Mouse (Mus musculus): ENCODE measurements around the gene Ibsp.

The Ibsp gene

GRCm38 (mm10) chr5:104298994-104299393 is at the start of gene Ibsp:
Gene Ibsp, plus strand, starts transcription at chr5:104299171.
- no peak for DNase-seq (ENCODE audit: low read depth, low spot score)

GRCm38 (mm10) chr5:104251811-104252210 is 47.2 kb upstream of the Ibsp start:
- DNase-seq (ENCODE audit: low read depth, low spot score): no peak

DNA sequence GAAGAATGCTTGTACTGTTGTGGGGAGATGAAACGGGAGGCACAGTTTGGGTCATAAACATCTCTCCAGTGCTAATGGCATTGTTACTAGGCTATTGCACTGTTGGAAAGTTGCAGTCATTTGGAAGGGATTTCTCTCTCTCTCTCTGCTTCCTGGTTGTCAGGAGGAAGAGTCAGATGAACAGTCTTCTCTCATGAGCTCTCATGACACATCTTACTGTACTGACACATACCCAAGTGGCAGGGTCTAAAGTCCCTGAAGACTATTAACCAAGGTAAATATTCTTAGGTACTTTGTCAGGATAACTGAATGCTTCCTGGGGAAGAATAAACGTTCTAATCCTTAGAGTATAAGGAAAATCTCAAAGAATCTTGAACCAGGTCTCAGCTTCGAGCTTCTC is 42.4 kb upstream of the Ibsp start:
- no peak for DNase-seq (ENCODE audit: low read depth, low spot score)

DNA sequence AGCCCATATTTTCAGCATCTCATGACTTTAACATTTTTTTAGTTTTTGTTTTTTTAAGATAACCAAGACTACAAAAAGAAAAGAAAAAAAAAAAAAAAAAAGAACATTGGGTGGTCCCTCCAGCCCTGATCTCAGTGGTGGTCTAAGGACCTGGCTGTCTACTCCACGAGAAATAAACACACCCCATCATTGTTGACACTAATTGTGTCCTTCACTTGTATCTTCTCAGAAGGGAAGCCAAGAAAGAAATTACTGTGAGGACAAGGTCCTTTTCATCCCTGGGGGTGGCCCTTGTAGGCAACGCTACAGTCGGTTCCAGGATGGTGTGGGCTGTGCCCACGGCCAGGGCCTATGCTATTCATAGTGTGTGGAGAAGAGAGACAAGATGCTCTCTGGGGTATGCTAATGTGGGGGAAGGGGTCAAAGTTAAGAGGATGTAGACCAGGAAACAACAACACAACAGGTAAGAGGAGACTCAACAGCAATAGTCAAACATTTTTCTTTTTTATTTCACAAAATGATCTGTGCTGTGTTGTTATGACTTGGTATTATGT is 37.0 kb upstream of the Ibsp start:
- no peak for DNase-seq (ENCODE audit: low read depth, low spot score)

DNA sequence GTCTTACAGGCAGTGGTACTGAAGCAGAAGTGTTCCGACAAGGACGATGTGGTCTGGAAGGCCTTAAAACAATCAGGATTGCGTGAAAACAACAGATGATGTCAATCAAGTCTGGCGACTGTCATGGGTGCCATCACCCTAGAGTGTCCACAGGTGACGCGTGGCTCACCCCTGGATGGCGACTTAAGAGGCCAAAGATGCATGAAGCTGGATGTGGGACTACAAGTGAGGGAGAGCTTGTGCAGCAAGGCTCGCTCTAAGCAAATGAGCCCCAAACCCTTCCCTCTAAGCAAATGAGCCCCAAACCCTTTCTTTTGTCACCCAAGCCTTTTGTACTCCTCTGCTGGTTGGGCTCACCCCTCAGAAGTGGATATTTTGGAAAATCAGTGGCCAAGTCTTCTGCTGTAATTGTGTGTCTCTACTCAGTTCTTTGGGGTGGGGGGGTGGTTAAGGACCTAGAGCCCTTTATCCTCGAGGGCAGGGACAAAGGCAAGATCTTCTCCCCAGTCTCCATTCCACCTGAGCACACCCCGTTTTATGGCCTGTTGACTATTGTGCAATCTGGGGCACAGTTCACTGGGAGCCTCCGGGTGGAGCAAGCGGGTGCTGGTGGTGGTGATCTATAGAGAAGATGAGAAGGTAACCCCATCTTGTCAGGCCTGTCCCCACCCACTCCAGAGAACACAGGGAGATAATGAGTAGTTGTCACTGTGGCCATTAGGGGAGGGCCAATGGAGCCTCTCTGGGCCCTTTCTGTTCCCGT is 35.8 kb upstream of the Ibsp start:
- no peak for DNase-seq (ENCODE audit: low read depth, low spot score)

DNA sequence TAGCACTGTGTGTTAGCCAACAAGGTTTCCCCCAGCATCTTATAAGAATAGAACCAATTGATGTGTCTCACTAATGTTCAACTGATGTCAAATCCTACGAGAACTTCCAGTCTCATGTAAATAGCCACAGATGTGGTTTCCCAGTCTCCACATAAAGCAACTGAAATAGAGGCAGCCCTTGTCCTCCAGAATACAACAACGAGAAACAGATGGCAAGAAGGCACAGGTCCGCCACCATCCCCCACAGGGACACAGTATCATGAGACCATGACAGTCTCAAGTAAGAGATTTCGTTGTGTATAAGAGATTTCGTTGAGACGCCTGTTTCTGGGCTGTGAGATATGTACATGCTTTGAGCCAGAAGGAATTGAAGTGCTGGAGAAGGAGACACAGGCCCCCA is 4.8 kb upstream of the Ibsp start:
- DNase-seq (ENCODE audit: low read depth, low spot score): peak; percentile 30

DNA sequence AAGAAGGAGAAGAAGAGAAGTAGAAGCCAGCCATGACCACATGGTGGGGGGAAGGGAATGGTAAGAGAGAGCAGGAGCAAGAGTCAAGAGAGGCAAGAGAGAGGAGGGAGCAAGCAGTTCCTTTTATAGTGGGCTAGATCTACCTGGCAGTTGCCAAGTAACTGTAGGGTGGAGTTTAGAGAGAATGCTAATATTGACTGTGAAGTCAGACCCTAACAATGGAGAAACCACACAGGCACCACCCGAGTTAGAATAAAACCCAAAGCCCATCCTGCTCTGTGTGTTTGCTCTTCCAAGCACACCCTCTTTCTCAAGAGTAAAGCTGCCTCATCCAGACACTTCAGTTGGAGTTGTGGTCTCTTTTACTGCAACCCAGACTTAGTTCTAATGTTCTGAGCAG is 15.1 kb downstream of the Ibsp start:
- DNase-seq (ENCODE audit: low read depth, low spot score): no peak

- DNase-seq (ENCODE audit: low read depth, low spot score): no peak
These were observed 26.1 kb downstream of the Ibsp start, which contains the start of gene Mepe for GRCm38 (mm10) chr5:104325029-104325428. Gene Mepe, plus strand, starts transcription at chr5:104325329.

GRCm38 (mm10) chr5:104326884-104327283 is 27.9 kb downstream of the Ibsp start:
- no peak for DNase-seq (ENCODE audit: low read depth, low spot score)

- no peak for DNase-seq (ENCODE audit: low read depth, low spot score)
These were observed 28.4 kb downstream of the Ibsp start for GRCm38 (mm10) chr5:104327389-104327788.

DNA sequence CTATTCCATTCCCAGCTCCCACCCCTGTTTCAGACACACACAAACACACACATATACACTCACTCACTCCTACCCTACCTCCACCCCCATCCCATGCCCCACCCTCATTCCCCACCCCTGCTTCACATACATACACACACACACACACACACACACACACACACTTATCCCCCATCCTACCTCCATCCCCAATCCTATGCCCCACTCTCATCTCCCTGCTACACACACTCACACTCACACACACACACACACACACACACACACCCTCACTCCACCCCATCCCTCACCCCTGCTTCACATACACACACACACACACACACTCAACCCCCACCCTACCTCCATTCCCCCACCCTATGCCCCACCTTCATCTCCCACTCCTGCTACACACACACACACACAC is 28.9 kb downstream of the Ibsp start:
- no peak for DNase-seq (ENCODE audit: low read depth, low spot score)

- DNase-seq (ENCODE audit: low read depth, low spot score): no peak
These were observed 29.4 kb downstream of the Ibsp start for GRCm38 (mm10) chr5:104328317-104328850.

DNA sequence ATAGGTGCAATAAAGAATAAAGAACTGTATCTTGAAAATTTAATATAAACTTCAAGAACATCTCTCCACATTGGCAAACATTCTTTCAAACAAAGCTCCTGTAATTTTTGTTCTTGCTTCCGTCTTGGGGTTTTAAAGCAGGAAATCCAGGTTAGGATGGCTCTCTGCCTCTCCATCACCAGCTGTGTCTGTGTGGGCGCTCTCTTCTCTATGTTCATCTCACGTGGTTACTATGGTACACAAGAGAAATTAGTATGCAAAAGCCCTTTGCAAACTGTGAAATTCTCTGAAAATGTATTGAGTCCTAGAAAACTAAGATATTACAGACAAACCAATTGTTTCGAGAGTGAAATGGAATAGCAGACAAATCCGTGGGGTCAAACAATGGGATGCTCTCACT is 30.4 kb downstream of the Ibsp start:
- no peak for DNase-seq (ENCODE audit: low read depth, low spot score)

GRCm38 (mm10) chr5:104330088-104330487 is 31.1 kb downstream of the Ibsp start:
- DNase-seq (ENCODE audit: low read depth, low spot score): no peak

- DNase-seq (ENCODE audit: low read depth, low spot score): no peak
These were observed 33.3 kb downstream of the Ibsp start for GRCm38 (mm10) chr5:104332296-104332695.

DNA sequence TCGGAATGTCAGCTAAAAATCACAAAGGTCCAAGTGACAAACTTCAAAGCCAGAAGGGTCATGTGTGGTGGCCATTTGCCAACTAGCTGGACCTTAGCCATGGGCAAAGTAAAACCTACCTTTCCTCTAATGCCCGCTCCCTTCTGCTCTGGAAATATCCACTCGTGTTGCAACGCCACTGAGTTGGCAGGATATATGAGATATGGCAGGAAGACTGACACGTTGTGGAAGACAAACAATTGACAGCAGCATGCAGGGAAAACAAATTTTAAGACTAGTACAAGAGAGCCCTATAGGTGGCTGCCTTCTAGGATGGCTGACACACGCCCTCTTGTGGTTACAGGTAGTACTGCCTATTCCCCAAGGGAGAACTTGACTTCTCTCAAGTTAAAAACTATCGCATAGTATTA is 34.3 kb downstream of the Ibsp start:
- DNase-seq (ENCODE audit: low read depth, low spot score): peak; percentile 69

DNA sequence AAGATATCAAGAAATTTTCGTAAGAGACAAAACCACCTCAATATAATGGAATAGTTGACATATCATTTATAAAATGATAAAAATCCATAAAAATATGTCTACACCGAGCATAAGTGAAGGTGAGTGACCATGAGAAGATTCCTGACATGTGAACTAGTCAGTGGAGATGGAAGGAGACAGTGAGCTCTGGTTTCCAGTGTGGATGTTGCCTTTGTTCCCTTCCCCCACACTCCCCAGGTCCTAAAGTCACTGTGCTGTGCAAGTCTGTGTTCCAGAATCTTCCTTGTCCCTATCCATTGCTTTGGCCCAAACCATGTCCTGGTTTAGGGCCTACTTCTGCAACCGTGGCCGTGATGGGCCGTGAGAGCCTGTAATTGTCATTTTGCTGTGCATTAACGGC is 34.7 kb downstream of the Ibsp start:
- DNase-seq (ENCODE audit: low read depth, low spot score): no peak

DNA sequence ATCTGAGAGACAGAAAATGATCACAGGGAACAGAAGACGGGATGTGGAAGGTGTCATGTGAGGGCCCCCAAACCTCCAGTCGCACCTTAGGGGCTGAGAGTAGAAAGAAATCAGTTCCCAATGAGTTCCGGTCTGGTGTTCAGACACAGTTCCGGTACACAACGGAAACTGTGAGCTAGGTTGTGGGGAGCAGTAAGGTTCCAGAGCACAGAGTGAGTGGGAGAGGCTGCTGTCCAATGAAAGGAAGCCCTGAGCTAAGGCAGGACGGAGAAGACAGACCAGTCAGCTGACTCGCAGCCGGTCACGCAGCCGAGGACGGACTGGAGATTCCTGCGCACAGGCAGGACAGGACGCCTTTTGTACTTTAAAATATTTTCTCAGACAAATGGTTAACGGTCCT is 35.5 kb downstream of the Ibsp start:
- no peak for DNase-seq (ENCODE audit: low read depth, low spot score)

- no peak for DNase-seq (ENCODE audit: low read depth, low spot score)
These were observed 37.0 kb downstream of the Ibsp start for GRCm38 (mm10) chr5:104335962-104336361.

DNA sequence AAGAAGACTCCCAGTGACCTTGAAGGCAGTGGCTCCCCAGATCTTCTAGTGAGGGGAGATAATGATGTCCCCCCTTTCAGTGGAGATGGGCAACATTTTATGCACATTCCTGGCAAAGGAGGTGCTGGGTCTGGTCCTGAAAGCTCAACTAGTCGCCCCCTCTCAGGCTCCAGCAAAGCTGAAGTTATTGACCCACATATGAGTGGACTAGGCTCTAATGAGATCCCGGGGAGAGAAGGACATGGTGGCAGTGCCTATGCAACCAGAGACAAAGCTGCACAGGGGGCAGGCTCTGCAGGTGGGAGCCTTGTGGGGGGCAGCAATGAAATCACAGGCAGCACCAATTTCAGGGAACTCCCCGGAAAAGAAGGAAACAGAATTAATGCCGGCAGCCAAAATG is 38.5 kb downstream of the Ibsp start:
- no peak for DNase-seq (ENCODE audit: low read depth, low spot score)

DNA sequence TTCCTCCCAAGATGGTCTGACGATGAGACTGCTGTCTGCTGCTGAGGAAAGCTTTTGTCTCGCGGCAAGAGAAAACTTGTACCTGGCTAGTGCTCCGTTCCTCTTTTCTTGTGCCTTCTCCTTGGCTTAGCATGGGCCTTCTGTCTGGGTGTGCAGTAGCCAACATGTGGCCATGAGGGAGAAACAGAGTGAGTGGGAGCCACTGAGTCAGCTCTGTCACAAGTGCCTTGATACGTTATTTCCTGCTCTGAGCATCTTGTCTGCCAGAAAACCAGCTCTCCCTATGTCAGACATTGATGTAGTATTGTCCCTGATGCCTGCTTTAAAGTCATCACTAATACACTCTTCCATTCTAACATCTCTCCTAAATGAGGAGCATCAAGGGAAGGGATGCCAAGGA is 40.0 kb downstream of the Ibsp start:
- no peak for DNase-seq (ENCODE audit: low read depth, low spot score)

DNA sequence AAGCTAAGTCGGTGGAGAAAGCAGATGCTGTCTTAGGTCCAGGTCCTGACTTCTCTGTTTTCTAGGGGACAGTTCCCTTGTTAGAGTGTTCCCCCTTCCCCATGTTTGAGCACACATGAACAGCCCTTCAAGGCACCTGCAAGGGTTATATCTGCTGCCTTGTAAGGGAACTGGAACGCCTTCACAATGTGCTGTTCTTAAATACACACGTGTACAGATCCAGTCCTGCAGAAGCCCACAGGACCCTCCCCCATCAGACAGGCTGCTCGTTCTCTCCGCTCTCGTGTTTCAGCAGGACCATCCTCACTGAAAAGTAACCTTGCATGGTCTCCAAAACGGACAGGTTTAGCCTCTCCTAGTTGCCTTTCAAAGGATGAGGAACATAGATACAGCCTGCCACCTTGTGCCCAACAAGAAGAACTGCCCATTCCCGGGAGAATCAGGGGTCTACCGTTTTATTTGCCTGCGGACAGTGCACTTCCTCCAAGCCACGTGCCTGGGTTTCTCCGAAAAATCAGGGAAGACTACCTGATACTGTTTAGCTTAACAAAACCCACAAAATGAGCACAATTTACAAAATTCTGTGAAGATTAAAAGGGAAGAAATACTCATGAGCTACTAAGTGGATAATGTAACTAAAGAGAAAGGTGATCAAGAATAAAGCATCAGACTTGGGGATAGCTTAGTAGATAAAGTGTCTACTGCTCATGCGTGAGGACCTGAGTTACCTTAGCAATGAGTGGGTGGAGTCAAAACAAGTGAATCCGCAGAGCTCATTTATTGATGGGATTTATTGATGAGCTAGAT is 40.9 kb downstream of the Ibsp start:
- DNase-seq (ENCODE audit: low read depth, low spot score): peak; percentile 77

DNA sequence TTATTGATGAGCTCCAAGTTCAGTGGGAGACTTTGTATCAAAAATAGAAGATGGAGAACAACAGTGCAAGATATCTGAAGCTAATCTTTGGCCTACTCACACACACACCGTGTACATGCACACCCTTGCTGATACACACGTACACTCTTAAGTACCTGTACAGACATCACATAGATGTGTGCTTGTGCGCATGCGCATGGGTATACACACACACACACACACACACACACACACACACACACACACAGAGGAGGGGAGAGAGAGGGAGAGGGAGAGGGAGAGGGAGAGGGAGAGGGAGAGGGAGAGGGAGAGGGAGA is 41.5 kb downstream of the Ibsp start:
- no peak for DNase-seq (ENCODE audit: low read depth, low spot score)
